Mouse (Mus musculus) splenic B cell, adult 2 months (primary cell): ENCODE data around the gene Zfp366.

Experiments
- DNase-seq: peaks from one replicate; pipeline ENCODE4 v3.0.0-alpha.2; 2011; ENCODE audit warnings: low read depth, low spot score
- H3K27me3 ChIP-seq: 2 replicates; pipeline ENCODE4 v1.6.1; 2012; ENCODE audit warnings: mild to moderate bottlenecking, low read length, moderate library complexity, mixed read lengths; ENCODE audit not compliant: control insufficient read depth, poor library complexity, insufficient read depth, severe bottlenecking
- H3K36me3 ChIP-seq: 2 replicates; pipeline ENCODE4 v1.6.1; 2012; ENCODE audit warnings: mild to moderate bottlenecking, low read length, moderate library complexity, mixed read lengths; ENCODE audit not compliant: control insufficient read depth, poor library complexity, insufficient read depth, severe bottlenecking

The Zfp366 gene

GRCm38 (mm10) chr13:99241984-99242383 is 57.4 kb downstream of the Zfp366 start:
- Histone ChIP-seq H3K36me3 (no peaks in the 10 kb centered on the region), H3K27me3 (no peaks in the 10 kb centered on the region)
- DNase-seq = no peak

GRCm38 (mm10) chr13:99242895-99243294 is 58.3 kb downstream of the Zfp366 start:
- peak; percentile 31 for DNase-seq
- H3K27me3 ChIP-seq = no peaks in the 10 kb centered on the region
- no peaks in the 10 kb centered on the region for H3K36me3 ChIP-seq

- H3K36me3 ChIP-seq = no peaks in the 10 kb centered on the region
- no peak for DNase-seq
- no peaks in the 10 kb centered on the region for H3K27me3 ChIP-seq
Measured at GRCm38 (mm10) chr13:99243831-99244230, 59.2 kb downstream of the Zfp366 start.

- Histone ChIP-seq H3K36me3 (no peaks in the 10 kb centered on the region), H3K27me3 (no peaks in the 10 kb centered on the region)
- DNase-seq = no peak
Measured at GRCm38 (mm10) chr13:99244471-99244870, 59.8 kb downstream of the Zfp366 start.

GRCm38 (mm10) chr13:99244896-99245295 is 60.3 kb downstream of the Zfp366 start:
- Histone ChIP-seq H3K27me3 (no peaks in the 10 kb centered on the region), H3K36me3 (no peaks in the 10 kb centered on the region)
- no peak for DNase-seq

GRCm38 (mm10) chr13:99245916-99246460 is 61.4 kb downstream of the Zfp366 start:
- no peak for DNase-seq
- H3K36me3 ChIP-seq = no peaks in the 10 kb centered on the region
- no peaks in the 10 kb centered on the region; the same call in 1 of the 2 replicates for H3K27me3 ChIP-seq

- no peak for DNase-seq
- Histone ChIP-seq H3K27me3 (peaks cover 2% of the 10 kb centered on the region; the same call in 1 of the 2 replicates), H3K36me3 (no peaks in the 10 kb centered on the region)
Measured at GRCm38 (mm10) chr13:99250806-99251205, 66.2 kb downstream of the Zfp366 start.

- no peak for DNase-seq
- Histone ChIP-seq H3K36me3 (no peaks in the 10 kb centered on the region), H3K27me3 (peaks cover 2% of the 10 kb centered on the region; the same call in 1 of the 2 replicates)
Measured at GRCm38 (mm10) chr13:99254215-99254614, 69.6 kb downstream of the Zfp366 start.

GRCm38 (mm10) chr13:99254781-99255180 is 70.2 kb downstream of the Zfp366 start:
- H3K27me3 ChIP-seq = peaks cover 2% of the 10 kb centered on the region; the same call in 1 of the 2 replicates
- H3K36me3 ChIP-seq = no peaks in the 10 kb centered on the region
- DNase-seq = no peak

GRCm38 (mm10) chr13:99256916-99257315 is 72.3 kb downstream of the Zfp366 start:
- Histone ChIP-seq H3K27me3 (0 out of 2 replicates have a peak, but pooled peaks cover 2% of the 10 kb centered on the region), H3K36me3 (no peaks in the 10 kb centered on the region)

GRCm38 (mm10) chr13:99258677-99259076 is 74.1 kb downstream of the Zfp366 start:
- H3K36me3 ChIP-seq = no peaks in the 10 kb centered on the region
- no peaks in the 10 kb centered on the region for H3K27me3 ChIP-seq
- DNase-seq = no peak

More at GRCm38 (mm10) chr13:99256916-99257315, 72.3 kb downstream of the Zfp366 start:
- DNase-seq = no peak

- no peak for DNase-seq
- no peaks in the 10 kb centered on the region for H3K27me3 ChIP-seq
Measured at GRCm38 (mm10) chr13:99259502-99260174, 75.0 kb downstream of the Zfp366 start.

GRCm38 (mm10) chr13:99262406-99262805 is 77.8 kb downstream of the Zfp366 start:
- Histone ChIP-seq H3K27me3 (no peaks in the 10 kb centered on the region), H3K36me3 (no peaks in the 10 kb centered on the region)
- no peak for DNase-seq

More at GRCm38 (mm10) chr13:99259502-99260174, 75.0 kb downstream of the Zfp366 start:
- H3K36me3 ChIP-seq = no peaks in the 10 kb centered on the region

- H3K27me3 ChIP-seq = no peaks in the 10 kb centered on the region
- H3K36me3 ChIP-seq = no peaks in the 10 kb centered on the region
- no peak for DNase-seq
Measured at GRCm38 (mm10) chr13:99263159-99263783, 78.6 kb downstream of the Zfp366 start.

- H3K27me3 ChIP-seq = no peaks in the 10 kb centered on the region
- no peak for DNase-seq
Measured at GRCm38 (mm10) chr13:99264483-99264882, 79.9 kb downstream of the Zfp366 start.

More at GRCm38 (mm10) chr13:99264483-99264882, 79.9 kb downstream of the Zfp366 start:
- no peaks in the 10 kb centered on the region for H3K36me3 ChIP-seq
